Comparison of ENCODE assay signal across 8 mouse cellular contexts in the genomic region with DNA sequence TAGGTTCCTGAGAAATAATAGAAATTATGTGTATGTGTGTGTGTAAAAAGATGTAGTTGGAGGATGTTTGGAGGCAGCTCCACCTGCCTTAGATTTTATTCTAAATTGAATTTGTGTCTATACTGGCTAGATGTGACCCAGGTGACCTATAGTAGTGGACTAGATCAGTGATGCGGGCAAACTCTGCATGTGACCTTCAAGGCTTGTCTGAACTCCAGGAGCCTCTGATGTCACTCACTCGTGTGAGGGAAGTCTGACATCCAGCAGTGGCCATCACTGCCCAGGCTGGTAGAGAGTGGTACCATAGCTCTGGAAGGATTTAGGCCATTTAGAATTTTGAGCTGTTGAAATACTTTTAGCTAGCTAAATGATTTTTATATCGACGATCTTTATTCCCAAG. TPM values are rescaled to one million over a fixed set of nuclear protein-coding genes. Genes with fewer than 3 reads are reported as not detected.
A peak's percentile ranks its signal among the peaks of the same experiment; 100 is the strongest.
DNase-seq lines count a peak whose midpoint lies in the region; ATAC-seq and TF ChIP-seq lines count a peak whose summit lies in the region.

No protein-coding gene starts in this region.

- peak overlapping the region; percentile 99 for H3K27ac ChIP-seq in layer of hippocampus, adult 2 months

- intact Hi-C loops in heart, postnatal 10 days (cut with DNase I): loop anchor here (5.0 kb wide), 1 partner anchor 101 kb away; no protein-coding TSS in a partner anchor

- no peak for ATAC-seq in erythroid progenitor cell, adult 5-6 weeks (replicated peaks; ENCODE audit: low FRiP score, poor library complexity, severe bottlenecking)

- no peak for TF ChIP-seq CTCF in layer of hippocampus, adult 2 months (conservative IDR thresholded peaks at IDR 0.05)

- H3K4me3 ChIP-seq in layer of hippocampus, adult 2 months: peak overlapping the region; percentile 87

- no peak for DNase-seq in layer of hippocampus, adult 2 months (ENCODE audit: low spot score in 2 of 2)
- no peak for DNase-seq in layer of hippocampus, adult 8-10 months (ENCODE audit: low spot score in 2 of 2)
- DNase-seq in cerebellum, postnatal 10 days: peak; percentile 33 to 36
- DNase-seq in heart, postnatal 10 days: peak; percentile 16 to 36
- DNase-seq in lung, postnatal 36 days: peak; percentile 32
- no peak for DNase-seq in Muller cell, postnatal 12 days (ENCODE audit: inconsistent ontology term)
- DNase-seq in spleen, postnatal 36 days (ENCODE audit: low spot score in 2 of 2): no peak

RNA-seq across cellular contexts. Expression of a gene that starts 1.5 kb away (rescaled TPM):
- total RNA-seq in layer of hippocampus, adult 2 months (2021): 100 to 1,000 TPM; 229 to 247 TPM
- total RNA-seq in layer of hippocampus, adult 8-10 months (2022): 100 to 1,000 TPM; 204 to 259 (median 236) TPM
- 10 to 100 TPM; 56.6 to 57.7 TPM for total RNA-seq in heart, postnatal 10 days (2021)
- total RNA-seq in erythroid progenitor cell, adult 5-6 weeks (2015; ENCODE audit: low replicate concordance): 73.4 and 79.6 TPM in 2 replicates
- total RNA-seq in erythroid progenitor cell, adult 5-6 weeks (2017; ENCODE audit: low replicate concordance): 84.3 and 113 TPM in 2 replicates

Comparison
In these comparisons a context has a peak if more than half of its experiments do, and no peak if none do; other contexts are left out.
1. DNase-seq: peak in cerebellum, postnatal 10 days (2 of 2), heart, postnatal 10 days (2 of 2) and lung, postnatal 36 days (single experiment); none in layer of hippocampus, adult 2 months (0 of 2), layer of hippocampus, adult 8-10 months (0 of 2), Muller cell, postnatal 12 days (single experiment) and spleen, postnatal 36 days (0 of 2).